Mouse (Mus musculus): Measurements from ENCODE around the gene Bptf. TPM values are rescaled to one million over a fixed set of nuclear protein-coding genes. Genes with fewer than 3 reads are reported as not detected.
"Not testable (repeated sequence)": the region's sequence is repeated elsewhere in the genome, so short reads cannot be mapped to it uniquely, and the experiment has no call there.

The Bptf gene
- polyA plus RNA-seq, 1 experiment, result 77.1 TPM

DNA sequence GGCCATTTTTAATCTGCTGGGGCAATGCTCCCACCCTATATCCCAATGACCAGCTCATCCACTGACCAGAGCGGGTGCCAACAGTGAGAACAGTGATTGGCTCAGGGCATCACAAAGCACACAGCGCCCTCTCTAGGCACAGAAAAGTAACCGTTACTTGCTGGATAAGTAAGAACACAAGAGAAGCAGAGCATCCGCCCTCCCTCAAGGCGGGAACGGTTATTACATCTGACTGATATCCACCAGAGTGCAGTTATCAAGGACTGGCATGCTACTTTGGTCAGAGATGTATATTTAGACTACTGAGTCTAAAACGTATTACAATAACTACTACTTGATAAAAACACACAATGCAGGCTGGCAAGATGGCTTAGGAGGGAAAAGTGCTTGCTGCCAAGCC lies 39.3 kb downstream of the Bptf start:
- DNase-seq (ENCODE audit: low read depth), result no peak
- TF ChIP-seq CTCF (IDR thresholded peaks at IDR 0.05; ENCODE audit: borderline replicate concordance, extremely low read depth, insufficient read depth, insufficient read length) (no peak), POLR2A (IDR thresholded peaks at IDR 0.05; ENCODE audit: borderline replicate concordance, extremely low read depth, insufficient read depth, insufficient read length, poor library complexity, severe bottlenecking) (no peak)

DNA sequence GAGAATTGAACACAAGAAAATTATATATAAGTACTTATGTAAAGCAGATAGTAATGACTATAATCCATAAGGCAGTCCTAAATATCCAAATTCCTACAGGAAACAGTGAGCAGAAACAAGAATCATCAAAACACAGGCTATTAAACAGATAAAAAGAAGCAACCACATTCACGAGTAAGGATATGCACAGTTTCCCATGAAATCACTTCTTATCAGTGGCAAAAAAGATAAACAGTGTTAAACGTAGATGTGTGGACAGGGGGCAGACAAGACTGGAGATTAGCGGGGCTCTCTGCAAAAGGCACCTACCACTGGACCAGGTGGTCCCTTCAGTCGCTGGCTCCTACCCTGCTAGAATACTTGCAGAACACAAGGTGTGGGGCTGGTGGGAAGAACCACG lies 46.1 kb downstream of the Bptf start:
- TF ChIP-seq CTCF (IDR thresholded peaks at IDR 0.05; ENCODE audit: borderline replicate concordance, extremely low read depth, insufficient read depth, insufficient read length), result no peak
- no peak for TF ChIP-seq POLR2A (IDR thresholded peaks at IDR 0.05; ENCODE audit: borderline replicate concordance, extremely low read depth, insufficient read depth, insufficient read length, poor library complexity, severe bottlenecking)
- no peak for DNase-seq (ENCODE audit: low read depth)

DNA sequence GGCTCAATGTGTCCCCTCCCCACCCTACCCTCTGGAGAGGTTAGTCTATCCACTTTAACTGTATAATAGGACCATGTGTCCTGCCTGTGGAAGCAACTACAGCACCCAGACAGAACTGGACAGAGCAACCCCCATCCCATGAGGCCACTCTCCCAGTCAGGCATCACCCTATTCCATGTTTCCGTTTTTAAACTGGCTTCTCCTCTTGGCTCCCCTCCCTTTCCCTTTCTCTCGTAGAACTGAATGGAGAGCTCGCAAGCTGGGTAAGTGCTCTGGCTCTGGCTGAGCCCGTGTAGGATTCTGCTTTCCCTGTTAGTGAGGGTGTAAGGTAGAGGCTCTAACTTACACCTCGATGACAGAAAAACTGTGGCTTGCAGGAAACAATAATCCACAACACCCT lies 48.4 kb downstream of the Bptf start:
- no peak for TF ChIP-seq CTCF (IDR thresholded peaks at IDR 0.05; ENCODE audit: borderline replicate concordance, extremely low read depth, insufficient read depth, insufficient read length)
- no peak for TF ChIP-seq POLR2A (IDR thresholded peaks at IDR 0.05; ENCODE audit: borderline replicate concordance, extremely low read depth, insufficient read depth, insufficient read length, poor library complexity, severe bottlenecking)
- no peak for DNase-seq (ENCODE audit: low read depth)

DNA sequence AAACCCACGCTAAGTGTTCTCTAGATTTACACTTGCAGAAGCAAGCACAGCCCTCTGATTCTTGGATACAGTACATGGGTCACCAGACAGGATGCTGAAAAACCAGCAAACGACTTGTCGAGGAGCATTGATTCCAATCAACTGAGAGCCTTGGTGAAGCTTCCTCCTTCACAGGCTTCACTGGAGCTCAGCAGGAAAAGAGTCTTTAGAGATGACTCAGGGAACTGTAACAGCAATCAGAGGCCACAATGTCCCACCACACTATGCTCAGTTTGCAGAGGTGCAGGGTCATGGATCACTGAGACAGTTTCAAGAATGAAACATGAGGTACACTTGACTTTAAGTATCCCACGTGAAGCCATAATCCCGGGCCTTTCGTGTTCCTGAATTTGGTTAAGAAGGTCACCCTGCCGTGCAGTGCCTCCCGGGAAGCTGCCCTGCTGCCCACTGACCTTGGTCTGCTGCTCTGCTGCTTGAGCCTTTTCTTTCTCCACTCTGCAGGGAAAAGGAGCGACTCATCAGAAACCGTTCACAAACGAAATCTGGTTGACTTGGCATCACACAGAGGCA lies 66.6 kb downstream of the Bptf start:
- TF ChIP-seq CTCF (IDR thresholded peaks at IDR 0.05; ENCODE audit: borderline replicate concordance, extremely low read depth, insufficient read depth, insufficient read length) (no peak), POLR2A (IDR thresholded peaks at IDR 0.05; ENCODE audit: borderline replicate concordance, extremely low read depth, insufficient read depth, insufficient read length, poor library complexity, severe bottlenecking) (no peak)
- no peak for DNase-seq (ENCODE audit: low read depth)

DNA sequence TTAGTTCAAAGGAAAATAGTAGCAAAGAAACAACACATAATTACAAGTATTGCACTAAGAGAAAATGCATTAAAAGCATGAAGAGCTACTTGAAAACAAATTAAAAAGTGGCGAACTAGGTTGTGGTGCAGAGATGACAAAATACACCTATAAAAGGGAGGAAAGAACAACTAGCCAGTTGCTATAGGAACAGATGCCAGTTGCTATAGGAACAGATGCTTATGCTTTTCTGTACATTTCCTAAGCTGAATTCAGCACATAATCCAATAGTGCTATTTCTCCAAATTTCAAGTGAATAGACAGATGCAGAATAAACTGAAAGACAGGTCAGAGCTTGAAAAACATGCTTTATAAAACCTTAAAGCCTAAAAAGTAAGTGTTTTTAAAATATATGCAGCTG lies 67.3 kb downstream of the Bptf start:
- DNase-seq (ENCODE audit: low read depth), result peak; percentile 9
- no peak for TF ChIP-seq CTCF (IDR thresholded peaks at IDR 0.05; ENCODE audit: borderline replicate concordance, extremely low read depth, insufficient read depth, insufficient read length)
- TF ChIP-seq POLR2A (IDR thresholded peaks at IDR 0.05; ENCODE audit: borderline replicate concordance, extremely low read depth, insufficient read depth, insufficient read length, poor library complexity, severe bottlenecking), result no peak

DNA sequence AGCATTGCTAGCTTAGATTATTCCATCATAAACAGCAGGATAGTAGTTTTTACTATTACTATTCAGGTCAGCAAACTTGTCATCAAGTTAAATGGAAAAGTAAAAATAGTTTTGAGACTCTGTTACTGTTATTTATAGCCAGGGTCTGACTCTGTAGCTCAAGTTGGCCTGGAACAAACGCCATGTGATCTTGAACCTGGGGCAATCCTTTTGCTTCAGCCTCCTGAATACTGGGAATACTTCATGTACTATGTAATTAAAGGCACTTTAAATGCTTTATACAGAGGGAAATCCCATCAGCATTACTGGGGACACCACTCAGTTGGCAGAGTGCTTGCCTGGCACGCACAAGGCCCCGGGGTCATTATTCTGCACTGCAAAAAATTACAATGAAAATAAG lies 68.9 kb downstream of the Bptf start:
- TF ChIP-seq CTCF (IDR thresholded peaks at IDR 0.05; ENCODE audit: borderline replicate concordance, extremely low read depth, insufficient read depth, insufficient read length), result no peak
- TF ChIP-seq POLR2A (IDR thresholded peaks at IDR 0.05; ENCODE audit: borderline replicate concordance, extremely low read depth, insufficient read depth, insufficient read length, poor library complexity, severe bottlenecking), result no peak
- DNase-seq (ENCODE audit: low read depth), result no peak

DNA sequence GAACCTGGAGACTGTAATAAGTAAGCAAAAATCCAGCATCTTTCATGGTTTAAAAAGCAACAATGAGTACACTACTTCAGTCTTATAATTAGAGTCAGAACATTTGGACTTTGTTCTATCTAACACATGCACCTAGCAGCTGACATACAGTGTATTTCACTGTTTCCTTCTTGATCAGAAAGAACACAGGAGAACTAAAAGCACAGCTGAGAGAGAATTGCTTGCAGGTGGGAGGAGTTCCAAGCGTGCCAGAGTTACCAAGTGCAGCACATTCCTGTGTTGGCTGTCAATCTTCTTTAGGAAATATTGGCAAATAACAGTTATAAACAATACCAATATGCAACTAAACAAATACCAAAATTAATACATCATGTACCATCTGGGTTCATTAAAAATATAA lies 71.0 kb downstream of the Bptf start:
- DNase-seq (ENCODE audit: low read depth), result no peak
- no peak for TF ChIP-seq POLR2A (IDR thresholded peaks at IDR 0.05; ENCODE audit: borderline replicate concordance, extremely low read depth, insufficient read depth, insufficient read length, poor library complexity, severe bottlenecking)
- no peak for TF ChIP-seq CTCF (IDR thresholded peaks at IDR 0.05; ENCODE audit: borderline replicate concordance, extremely low read depth, insufficient read depth, insufficient read length)

DNA sequence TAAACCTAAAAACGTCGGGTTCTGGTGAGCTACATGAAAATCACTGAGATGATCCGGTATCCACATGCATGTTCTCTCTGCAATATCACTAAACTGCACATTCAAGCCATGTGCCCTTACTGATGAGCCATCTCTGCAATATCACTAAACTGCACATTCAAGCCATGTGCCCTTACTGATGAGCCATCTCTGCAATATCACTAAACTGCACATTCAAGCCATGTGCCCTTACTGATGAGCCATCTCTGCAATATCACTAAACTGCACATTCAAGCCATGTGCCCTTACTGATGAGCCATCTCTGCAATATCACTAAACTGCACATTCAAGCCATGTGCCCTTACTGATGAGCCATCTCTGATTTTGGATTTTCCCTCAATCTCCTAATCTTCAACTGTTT lies 72.3 kb downstream of the Bptf start:
- not testable (repeated sequence) for DNase-seq (ENCODE audit: low read depth)

DNA sequence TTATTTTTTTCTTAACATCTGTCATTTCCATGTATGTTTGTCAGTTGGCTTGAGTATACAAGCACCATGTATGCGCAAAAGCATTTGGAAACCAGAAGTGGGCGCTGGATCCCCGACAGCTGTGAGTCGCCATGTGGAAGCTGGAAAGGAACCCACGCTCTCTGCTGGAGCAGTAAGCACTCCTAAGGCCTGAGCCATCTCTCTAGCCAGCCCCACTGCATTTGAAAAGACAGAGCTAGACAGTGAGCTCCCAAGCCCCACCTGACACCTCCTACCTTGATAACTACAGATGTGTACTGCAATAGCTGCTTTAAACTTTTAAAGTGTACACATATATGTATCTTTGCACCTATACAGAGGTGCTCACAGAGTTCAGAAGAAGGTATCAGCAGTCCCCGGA lies 74.5 kb downstream of the Bptf start:
- no peak for DNase-seq (ENCODE audit: low read depth)
- TF ChIP-seq POLR2A (IDR thresholded peaks at IDR 0.05; ENCODE audit: borderline replicate concordance, extremely low read depth, insufficient read depth, insufficient read length, poor library complexity, severe bottlenecking) (no peak), CTCF (IDR thresholded peaks at IDR 0.05; ENCODE audit: borderline replicate concordance, extremely low read depth, insufficient read depth, insufficient read length) (no peak)

DNA sequence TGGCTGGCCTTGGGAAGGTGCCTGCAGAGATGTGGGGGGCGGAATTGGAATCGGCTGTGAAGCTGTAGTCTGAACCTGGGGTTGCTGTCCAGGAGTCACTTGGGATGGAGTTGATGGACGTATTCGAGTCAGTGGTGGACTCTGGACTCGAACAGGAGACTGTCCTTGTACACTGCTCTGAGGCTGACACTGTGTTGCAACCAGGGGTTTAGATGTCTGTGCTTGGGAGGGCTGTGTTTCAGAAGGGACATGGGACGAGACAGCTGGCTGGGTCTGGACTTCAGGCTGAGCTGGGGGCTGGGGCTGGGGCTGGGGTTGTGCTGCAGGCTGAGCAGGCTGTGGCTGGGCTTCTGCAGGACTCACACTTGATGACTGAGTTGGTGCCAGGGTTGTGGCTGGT lies 77.1 kb downstream of the Bptf start:
- TF ChIP-seq CTCF (IDR thresholded peaks at IDR 0.05; ENCODE audit: borderline replicate concordance, extremely low read depth, insufficient read depth, insufficient read length), result no peak
- TF ChIP-seq POLR2A (IDR thresholded peaks at IDR 0.05; ENCODE audit: borderline replicate concordance, extremely low read depth, insufficient read depth, insufficient read length, poor library complexity, severe bottlenecking), result no peak
- no peak for DNase-seq (ENCODE audit: low read depth)

DNA sequence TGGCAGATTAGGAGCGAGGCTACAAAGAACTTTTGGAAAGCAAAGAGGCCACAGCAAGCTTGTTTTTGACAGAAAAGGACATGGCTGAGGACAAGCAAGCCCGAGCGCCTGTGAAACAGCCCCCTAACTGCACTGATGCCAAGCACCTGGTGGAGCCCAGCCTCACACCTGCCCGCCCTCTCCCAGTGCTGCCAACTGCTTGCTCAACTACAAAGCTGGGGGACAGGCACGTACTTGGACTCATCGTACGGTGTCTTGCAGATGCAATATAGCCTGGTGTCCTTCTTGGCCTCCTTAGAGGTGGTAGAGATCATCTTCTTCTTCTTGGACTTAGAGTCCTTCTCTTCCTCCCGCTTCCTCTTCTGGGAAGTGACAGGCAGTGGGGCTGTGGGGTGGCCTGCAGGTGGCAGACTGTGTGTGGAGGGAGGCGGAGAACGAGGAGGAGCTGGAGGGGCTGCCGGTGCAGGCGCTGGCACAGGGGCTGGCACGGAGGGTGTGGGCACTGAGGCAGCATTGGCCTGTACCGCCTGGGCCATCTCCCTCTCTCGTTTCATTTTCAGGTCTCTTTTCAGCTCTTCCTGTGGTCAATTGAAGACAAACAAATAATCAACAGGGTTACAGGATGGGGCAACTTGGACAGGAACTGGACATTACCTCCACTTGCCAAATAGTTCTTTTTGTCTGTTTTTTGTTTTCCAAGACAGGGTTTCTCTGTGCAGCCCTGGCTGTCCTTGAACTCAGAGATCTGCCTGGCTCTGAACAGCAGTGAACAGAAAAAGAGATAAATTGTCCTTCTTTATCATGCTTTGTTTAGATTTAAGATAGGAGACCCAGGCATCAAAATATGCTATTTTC lies 84.9 kb downstream of the Bptf start:
- no peak for DNase-seq (ENCODE audit: low read depth)
- TF ChIP-seq POLR2A (IDR thresholded peaks at IDR 0.05; ENCODE audit: borderline replicate concordance, extremely low read depth, insufficient read depth, insufficient read length, poor library complexity, severe bottlenecking), result no peak
- no peak for TF ChIP-seq CTCF (IDR thresholded peaks at IDR 0.05; ENCODE audit: borderline replicate concordance, extremely low read depth, insufficient read depth, insufficient read length)

DNA sequence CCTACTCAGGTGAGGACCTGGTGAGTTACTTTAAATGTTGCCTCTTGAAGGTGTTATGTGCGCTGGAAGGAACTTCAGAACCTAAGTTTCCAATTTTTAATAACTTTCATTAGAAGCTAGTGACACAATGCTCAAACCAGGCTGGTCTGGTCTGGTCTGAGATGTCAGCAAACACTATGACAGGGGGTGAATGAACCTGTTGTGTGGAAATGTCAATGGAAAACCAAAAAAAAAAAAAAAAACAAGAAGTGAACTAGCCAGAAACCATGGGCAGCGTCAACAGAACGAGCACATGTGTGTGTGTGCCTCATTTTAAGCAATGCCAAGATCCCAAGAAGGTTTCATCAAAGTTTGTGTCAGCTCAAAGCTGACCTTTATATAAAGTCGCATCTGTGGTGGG lies 86.4 kb downstream of the Bptf start:
- DNase-seq (ENCODE audit: low read depth), result no peak
- no peak for TF ChIP-seq POLR2A (IDR thresholded peaks at IDR 0.05; ENCODE audit: borderline replicate concordance, extremely low read depth, insufficient read depth, insufficient read length, poor library complexity, severe bottlenecking)
- TF ChIP-seq CTCF (IDR thresholded peaks at IDR 0.05; ENCODE audit: borderline replicate concordance, extremely low read depth, insufficient read depth, insufficient read length), result no peak

Data from brain, embryonic 14.5 days (tissue).